Mouse (Mus musculus) embryo, embryonic 11 days (tissue): ENCODE measurements around the gene Ndufc1.
A peak's percentile ranks its signal among the peaks of the same experiment; 100 is the strongest.
"Not testable (repeated sequence)": the region's sequence is repeated elsewhere in the genome, so short reads cannot be mapped to it uniquely, and the experiment has no call there.

Experiments used
- DNase-seq: peaks from one replicate; pipeline ENCODE4 v3.0.0-alpha.2; 2015

The Ndufc1 gene

DNA sequence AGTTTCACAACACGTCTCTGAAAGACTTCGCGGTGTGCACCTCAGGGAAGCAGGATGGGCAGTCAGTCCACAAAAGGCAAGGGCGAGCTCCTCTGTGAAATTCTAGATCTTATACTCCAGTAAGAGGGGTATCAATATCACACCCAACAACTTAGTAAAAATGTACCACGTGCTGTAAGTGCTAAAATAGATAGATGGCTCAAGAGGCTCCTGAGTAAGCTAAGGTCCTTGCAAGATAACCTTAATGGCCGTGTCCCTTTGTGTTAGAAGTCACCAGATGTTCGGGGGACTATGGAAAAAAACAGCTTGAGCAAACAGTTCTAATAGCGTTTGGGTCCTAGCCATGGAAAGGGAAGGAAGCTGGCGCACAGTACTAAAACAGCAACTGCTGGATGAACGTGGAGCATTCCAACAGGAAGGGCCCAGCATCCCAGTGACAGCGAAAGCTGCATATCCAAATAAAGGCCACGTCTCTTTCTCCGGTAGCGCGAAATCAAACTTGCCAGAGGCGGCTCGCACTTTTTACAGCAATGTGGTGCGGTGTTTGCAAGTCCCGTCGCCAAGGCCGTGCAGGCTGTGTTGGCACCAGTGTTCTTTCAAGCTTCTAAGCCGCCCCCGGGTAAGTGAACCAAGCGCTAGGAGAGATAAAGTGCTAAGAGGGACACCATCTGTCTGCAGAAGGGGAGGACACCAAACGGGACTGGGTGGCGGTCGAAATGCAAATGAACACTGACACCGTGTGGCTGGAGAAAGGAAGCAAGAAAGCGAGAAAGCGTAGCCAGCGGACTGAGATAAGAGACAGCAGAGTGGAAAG, 43.9 kb downstream of the Ndufc1 start:
- peak; percentile 87 for DNase-seq

DNA sequence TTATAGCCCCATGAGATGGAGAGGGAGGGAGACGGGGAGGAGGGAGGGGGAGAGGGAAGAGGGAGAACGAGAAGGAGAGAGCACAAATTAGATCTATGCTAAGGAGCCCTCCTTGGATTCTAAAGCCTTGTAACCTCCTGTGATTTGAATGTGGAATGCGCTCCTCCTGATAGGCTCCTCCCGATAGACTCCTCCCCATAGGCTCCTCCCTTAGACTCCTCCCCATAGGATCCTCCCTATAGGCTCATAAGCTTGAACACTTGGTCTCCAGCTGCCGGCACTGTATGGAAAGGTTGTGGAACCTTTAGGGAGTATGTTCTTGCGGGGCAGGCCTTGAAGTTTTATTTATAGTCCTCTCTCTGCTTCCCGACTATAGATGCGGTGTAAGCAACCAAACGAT, 47.7 kb downstream of the Ndufc1 start:
- DNase-seq, result peak; percentile 50

- no peak for DNase-seq
Measured at GRCm38 (mm10) chr3:51359558-51360307, 49.1 kb downstream of the Ndufc1 start.

- DNase-seq, result peak; percentile 88
Measured at GRCm38 (mm10) chr3:51358660-51359557, 49.9 kb downstream of the Ndufc1 start.

DNA sequence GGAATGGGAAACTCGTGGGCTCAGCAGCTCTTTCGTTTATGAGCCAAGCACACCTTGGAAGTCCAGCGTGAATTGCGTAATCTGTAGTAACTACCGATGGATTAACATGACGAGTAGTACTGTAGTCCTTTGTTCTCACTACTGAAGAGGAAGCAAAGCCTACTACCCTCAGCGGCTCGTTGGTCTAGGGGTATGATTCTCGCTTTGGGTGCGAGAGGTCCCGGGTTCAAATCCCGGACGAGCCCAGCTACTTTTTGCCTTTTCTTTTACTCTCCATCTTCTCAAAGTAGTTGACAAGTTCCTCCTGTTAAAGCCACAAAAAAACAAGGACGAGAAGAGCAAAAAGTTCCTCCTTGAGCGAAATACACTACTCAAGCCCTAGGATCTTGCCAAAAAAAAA, 50.6 kb downstream of the Ndufc1 start:
- DNase-seq, result peak; percentile 80

- peak; percentile 43 for DNase-seq
Measured at GRCm38 (mm10) chr3:51357624-51358023, 51.2 kb downstream of the Ndufc1 start.

DNA sequence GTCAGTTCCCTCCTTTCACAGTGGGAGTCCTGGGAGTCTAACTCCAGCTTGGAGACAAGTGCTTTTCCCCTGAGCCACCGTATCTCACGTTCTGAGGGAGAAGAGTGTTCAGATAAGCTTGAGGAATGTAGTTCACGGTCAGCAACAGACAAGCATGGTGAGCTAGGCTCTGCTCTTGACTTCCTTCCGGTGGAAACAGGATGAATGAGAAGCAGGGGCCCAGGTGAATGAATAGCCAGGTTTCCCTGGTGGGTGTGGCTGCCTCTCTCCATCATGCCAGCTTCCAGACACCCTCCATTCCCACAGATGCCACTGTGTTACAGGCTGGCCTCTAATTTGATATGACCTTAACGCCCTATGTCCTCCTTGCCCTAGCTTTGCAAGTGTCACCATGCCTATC, 51.7 kb downstream of the Ndufc1 start:
- DNase-seq, result no peak

DNA sequence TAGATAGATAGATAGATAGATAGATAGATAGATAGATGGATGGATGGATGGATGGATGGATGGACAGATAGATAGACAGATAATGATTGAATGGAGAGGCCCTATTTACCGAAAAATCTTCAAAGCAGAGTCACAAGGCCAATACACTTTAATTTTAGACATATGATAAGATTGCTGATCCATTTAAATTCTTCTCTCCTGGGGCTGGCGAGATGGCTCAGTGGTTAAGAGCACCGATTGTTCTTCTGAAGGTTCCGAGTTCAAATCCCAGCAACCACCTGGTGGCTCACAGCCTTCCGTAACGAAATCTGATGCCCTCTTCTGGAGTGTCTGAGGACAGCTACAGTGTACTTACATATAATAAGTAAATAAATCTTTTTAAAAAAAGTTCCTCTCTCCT, 53.8 kb downstream of the Ndufc1 start:
- DNase-seq, result not testable (repeated sequence)
